ENCODE assay signal across 8 mouse cellular contexts in the genomic region with DNA sequence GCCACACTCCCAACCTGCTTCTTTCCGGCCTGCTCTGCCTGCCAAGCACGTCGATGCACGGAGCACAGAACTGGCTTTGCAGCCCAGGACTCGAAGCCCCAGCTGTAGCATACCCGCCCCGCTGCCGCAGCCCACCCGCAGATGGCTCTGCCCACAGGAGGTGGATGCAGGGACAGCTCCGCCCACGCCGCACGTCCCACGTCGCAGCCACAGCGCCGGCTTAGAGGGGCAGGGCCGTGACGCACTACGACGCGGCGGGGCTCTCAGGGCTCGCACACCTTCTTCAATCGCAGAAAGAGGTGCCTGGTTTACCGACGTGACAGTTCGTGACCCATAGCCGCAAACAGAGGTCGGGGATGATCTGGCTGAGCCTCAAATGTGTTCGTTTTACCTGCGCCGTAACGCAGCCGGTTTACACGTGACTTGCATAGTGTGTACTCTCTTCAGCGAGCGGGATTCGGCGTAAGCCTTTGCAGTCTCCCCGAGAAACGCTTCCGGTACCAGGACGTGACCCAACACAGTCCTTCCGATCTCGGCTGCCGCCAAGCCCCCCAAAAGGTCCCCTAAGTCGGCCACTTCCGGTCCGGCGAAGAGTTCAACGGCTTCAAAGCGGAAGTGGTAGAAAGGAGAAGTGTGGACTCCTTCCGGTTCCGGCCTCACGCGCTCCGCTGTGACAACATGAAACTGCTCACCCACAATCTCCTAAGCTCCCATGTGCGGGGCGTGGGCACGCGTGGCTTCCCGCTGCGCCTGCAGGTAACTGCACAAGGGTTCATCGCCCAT. TPM values are rescaled to one million over a fixed set of nuclear protein-coding genes. Genes with fewer than 3 reads are reported as not detected.
DNase-seq lines count a peak whose midpoint lies in the region; ATAC-seq and TF ChIP-seq lines count a peak whose summit lies in the region.

Trmt112 (plus strand) TSS at position 192 of the 783 bp plus-strand sequence.
Prdx5 (minus strand) TSS at position 600 of the 783 bp plus-strand sequence.

- TF ChIP-seq POLR2A in liver, adult 2 months (IDR thresholded peaks at IDR 0.05; ENCODE audit: extremely low read depth, insufficient read depth, low read length), result peak; percentile 95
- peak; percentile 96 for TF ChIP-seq POLR2A in myocyte (IDR thresholded peaks at IDR 0.05; ENCODE audit: insufficient read length, low read depth)

- peak within 1 kb of the TSS; percentile 93 for H3K4me2 ChIP-seq in heart, embryonic 11.5 days
- peak within 1 kb of the TSS; percentile 73 for H3K4me2 ChIP-seq in kidney, embryonic 16.5 days (replicated peaks; ENCODE audit: low read depth, low read length)
- peak within 1 kb of the TSS; percentile 84 for H3K4me2 ChIP-seq in myocyte (ENCODE audit: low read depth)

- peak within 1 kb of the TSS; percentile 99 for H3K27ac ChIP-seq in heart, embryonic 11.5 days (ENCODE audit: low read depth, low read length)
- peak within 1 kb of the TSS; percentile 100 for H3K27ac ChIP-seq in kidney, embryonic 16.5 days (ENCODE audit: low read length)
- H3K27ac ChIP-seq in liver, adult 2 months (replicated peaks; ENCODE audit: insufficient read depth, low read depth, low read length), result peak within 1 kb of the TSS; percentile 96

- H3K9me3 ChIP-seq in heart, embryonic 11.5 days (replicated peaks; ENCODE audit: control insufficient read depth, low read length), result no peaks in the 10 kb centered on the region
- H3K9me3 ChIP-seq in kidney, embryonic 16.5 days (ENCODE audit: low read length), result no peaks in the 10 kb centered on the region

- peak; percentile 91 to 92 for DNase-seq in B cell, adult 2 months
- peak; percentile 99 for DNase-seq in brain, adult 2 months (ENCODE audit: low read depth, low spot score)
- DNase-seq in liver, adult 2 months (ENCODE audit: extremely low read depth, low read depth, low spot score), result peak; percentile 85
- peak; percentile 95 for DNase-seq in splenic B cell, adult 2 months (ENCODE audit: low read depth, low spot score)

- H3K9ac ChIP-seq in heart, embryonic 11.5 days (ENCODE audit: low read depth, low read length), result peak within 1 kb of the TSS; percentile 84
- H3K9ac ChIP-seq in kidney, embryonic 16.5 days (replicated peaks; ENCODE audit: low read length), result peak within 1 kb of the TSS; percentile 86
- H3K9ac ChIP-seq in liver, adult 2 months (ENCODE audit: low read depth, low read length), result peak within 1 kb of the TSS; percentile 76

- H3K4me1 ChIP-seq in heart, embryonic 11.5 days (ENCODE audit: control insufficient read depth, insufficient read depth, low read length), result peaks cover 16% of the 10 kb centered on the region
- peaks cover 29% of the 10 kb centered on the region for H3K4me1 ChIP-seq in kidney, embryonic 16.5 days (ENCODE audit: insufficient read depth, low read length)
- H3K4me1 ChIP-seq in liver, adult 2 months (ENCODE audit: control insufficient read depth, insufficient read depth, low read length), result peaks cover 19% of the 10 kb centered on the region

- H3K27me3 ChIP-seq in heart, embryonic 11.5 days (ENCODE audit: control insufficient read depth, insufficient read depth, low read length), result no peaks in the 10 kb centered on the region
- no peaks in the 10 kb centered on the region for H3K27me3 ChIP-seq in kidney, embryonic 16.5 days (ENCODE audit: insufficient read depth, low read length)
- no peaks in the 10 kb centered on the region for H3K27me3 ChIP-seq in liver, adult 2 months (ENCODE audit: control insufficient read depth, insufficient read depth, low read length)
- H3K27me3 ChIP-seq in myocyte (ENCODE audit: control insufficient read depth, insufficient read depth, insufficient read length), result no peaks in the 10 kb centered on the region
- no peaks in the 10 kb centered on the region for H3K27me3 ChIP-seq in splenic B cell, adult 2 months (ENCODE audit: control insufficient read depth, insufficient read depth, low read length, poor library complexity, severe bottlenecking)

- no peak for TF ChIP-seq CTCF in liver, adult 2 months (IDR thresholded peaks at IDR 0.05; ENCODE audit: low read depth, low read length)

- H3K36me3 ChIP-seq in heart, embryonic 11.5 days (ENCODE audit: control insufficient read depth, insufficient read depth, low read length), result peaks cover 37% of the 10 kb centered on the region
- peaks cover 46% of the 10 kb centered on the region for H3K36me3 ChIP-seq in kidney, embryonic 16.5 days (ENCODE audit: insufficient read depth, low read length)
- H3K36me3 ChIP-seq in liver, adult 2 months (ENCODE audit: control insufficient read depth, insufficient read depth, low read length), result peaks cover 17% of the 10 kb centered on the region; the same call in 1 of the 2 replicates
- peaks cover 11% of the 10 kb centered on the region for H3K36me3 ChIP-seq in myocyte (ENCODE audit: control insufficient read depth, insufficient read depth)
- H3K36me3 ChIP-seq in splenic B cell, adult 2 months (ENCODE audit: control insufficient read depth, insufficient read depth, low read length, poor library complexity, severe bottlenecking), result peaks cover 18% of the 10 kb centered on the region

- peak within 1 kb of the TSS; percentile 72 for H3K4me3 ChIP-seq in heart, embryonic 11.5 days (ENCODE audit: low read depth, low read length)
- H3K4me3 ChIP-seq in kidney, embryonic 16.5 days (ENCODE audit: low read length), result peak within 1 kb of the TSS; percentile 64
- H3K4me3 ChIP-seq in liver, adult 2 months (ENCODE audit: insufficient read depth, low read depth, low read length), result peak within 1 kb of the TSS; percentile 86
- H3K4me3 ChIP-seq in myocyte, result peak within 1 kb of the TSS; percentile 85

- WGBS in heart, embryonic 11.5 days (ENCODE audit: insufficient replicate concordance), result under 1% methylated on average over 65 of the region's 65 CpGs
- WGBS in kidney, embryonic 16.5 days, result under 1% methylated on average over 65 of the region's 65 CpGs
- WGBS in liver, adult 2 months, result under 1% methylated on average over 65 of the region's 65 CpGs

- ATAC-seq in erythroblast, adult 5-6 weeks (replicated peaks; ENCODE audit: low FRiP score, poor library complexity, severe bottlenecking), result peak; percentile 91
- ATAC-seq in heart, embryonic 11.5 days (replicated peaks; ENCODE audit: insufficient number of reproducible peaks, low FRiP score, low TSS enrichment), result peak; percentile 84
- peak; percentile 93 for ATAC-seq in kidney, embryonic 16.5 days (ENCODE audit: low FRiP score, low TSS enrichment)

- H3ac ChIP-seq in myocyte (ENCODE audit: control insufficient read depth, insufficient read length), result peak within 1 kb of the TSS; percentile 40

- H3K79me2 ChIP-seq in liver, adult 2 months (ENCODE audit: control insufficient read depth, insufficient read depth, low read length), result peaks cover 6% of the 10 kb centered on the region; the same call in 1 of the 2 replicates
- peaks cover 25% of the 10 kb centered on the region for H3K79me2 ChIP-seq in myocyte (ENCODE audit: control insufficient read depth, insufficient read depth)

TF ChIP-seq in myocyte, 11 proteins besides CTCF, POLR2A, EP300 and RAD21:
- TF ChIP-seq TCF3 (IDR thresholded peaks at IDR 0.05; ENCODE audit: insufficient read length, low read depth), result no peak
- TF ChIP-seq MAX (IDR thresholded peaks at IDR 0.05; ENCODE audit: low read depth), result no peak
- TF ChIP-seq POLR2AphosphoS2 (IDR thresholded peaks at IDR 0.05; ENCODE audit: insufficient read length, low read depth), result peak; percentile 91
- no peak for TF ChIP-seq TCF12 (IDR thresholded peaks at IDR 0.05; ENCODE audit: insufficient read depth, poor library complexity, severe bottlenecking)
- TF ChIP-seq MYOG (IDR thresholded peaks at IDR 0.05; ENCODE audit: control insufficient read depth in 1 of 3, insufficient read depth in 1 of 3, insufficient read length in 2 of 3, low read depth in 2 of 3), result peak in 2 of 3 experiments; percentile 60 to 61
- peak in 1 of 3 experiments; percentile 35 for TF ChIP-seq MYOD1 (IDR thresholded peaks at IDR 0.05; ENCODE audit: control insufficient read depth in 1 of 3, insufficient read length in 2 of 3, low read depth in 2 of 3)
- no peak for TF ChIP-seq USF1 (IDR thresholded peaks at IDR 0.05; ENCODE audit: low read depth)
- no peak for TF ChIP-seq E2F4 (IDR thresholded peaks at IDR 0.05; ENCODE audit: insufficient read depth)
- TF ChIP-seq CEBPB (IDR thresholded peaks at IDR 0.05; ENCODE audit: insufficient read depth, poor library complexity, severe bottlenecking), result no peak
- TF ChIP-seq SRF (IDR thresholded peaks at IDR 0.05; ENCODE audit: control insufficient read depth, insufficient read length, low read depth), result peak; percentile 44
- no peak for TF ChIP-seq REST (IDR thresholded peaks at IDR 0.05; ENCODE audit: insufficient read depth, insufficient read length)

RNA-seq across cellular contexts. Expression of gene Trmt112, which starts in this region (rescaled TPM):
- total RNA-seq in erythroblast, adult 5-6 weeks (2015; ENCODE audit: low replicate concordance), result 46.7 and 49.5 TPM in 2 replicates
- 22.7 and 49.4 TPM in 2 replicates for total RNA-seq in erythroblast, adult 5-6 weeks (2017; ENCODE audit: low replicate concordance)
- polyA plus RNA-seq in heart, embryonic 11.5 days (2014; fragmentation: Nextera tagmentation; extraction: Ambion mirVana), result 91.5 and 97.8 TPM in 2 replicates
- 141 and 145 TPM in 2 replicates for polyA plus RNA-seq in kidney, embryonic 16.5 days (2015; fragmentation: Nextera tagmentation; extraction: Ambion mirVana)
- total RNA-seq in liver, adult 2 months (2014; rRNA removed), result 30.7 and 43.6 TPM in 2 replicates
- 89.7 and 101 TPM in 2 replicates for polyA plus RNA-seq in liver, adult 2 months (2012; rRNA removed)
- 281 TPM for polyA plus RNA-seq in myocyte (2012; fragmentation: generic; extraction: Trizol)

RNA-seq across cellular contexts. Expression of gene Prdx5, which starts in this region (rescaled TPM):
- total RNA-seq in erythroblast, adult 5-6 weeks (2015; ENCODE audit: low replicate concordance), result 192 and 238 TPM in 2 replicates
- 232 and 266 TPM in 2 replicates for total RNA-seq in erythroblast, adult 5-6 weeks (2017; ENCODE audit: low replicate concordance)
- polyA plus RNA-seq in heart, embryonic 11.5 days (2014; fragmentation: Nextera tagmentation; extraction: Ambion mirVana), result 143 and 150 TPM in 2 replicates
- polyA plus RNA-seq in kidney, embryonic 16.5 days (2015; fragmentation: Nextera tagmentation; extraction: Ambion mirVana), result 325 and 350 TPM in 2 replicates
- 403 and 615 TPM in 2 replicates for total RNA-seq in liver, adult 2 months (2014; rRNA removed)
- 364 and 379 TPM in 2 replicates for polyA plus RNA-seq in liver, adult 2 months (2012; rRNA removed)
- polyA plus RNA-seq in myocyte (2012; fragmentation: generic; extraction: Trizol), result 276 TPM

Comparison
In these comparisons a context has a peak if more than half of its experiments do, and no peak if none do; other contexts are left out.
1. Peak in every context shown above with its lines: DNase-seq, ATAC-seq, H3K4me3 ChIP-seq and H3K27ac ChIP-seq.